21 mouse cellular contexts compared by ENCODE assay signal in the genomic region with DNA sequence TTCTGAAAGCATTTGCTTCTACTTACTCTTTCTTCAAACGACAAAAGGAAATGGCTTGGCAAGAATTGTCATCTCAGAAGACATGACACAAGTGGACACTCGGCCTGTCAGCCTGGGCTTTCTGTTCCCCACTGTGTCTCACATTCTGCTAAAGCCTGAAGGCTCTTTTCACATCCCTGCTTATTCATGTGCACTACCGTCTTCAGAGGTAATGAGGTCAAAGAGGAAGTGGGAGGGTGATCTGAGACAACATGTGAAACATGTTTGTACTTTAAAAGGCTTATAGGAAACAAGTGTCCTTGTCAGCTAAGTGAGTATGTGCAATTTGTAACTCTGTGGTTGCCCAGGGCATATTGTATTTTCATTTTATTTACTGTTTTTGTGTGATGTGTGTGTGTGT.
A peak's percentile ranks its signal among the peaks of the same experiment; 100 is the strongest.
DNase-seq lines count a peak whose midpoint lies in the region; ATAC-seq and TF ChIP-seq lines count a peak whose summit lies in the region.
"Had no signal": no experiment of that assay in that cellular context is flagged by ENCODE, and none has a peak within 500 bp of the region (broad histone marks: within the 10 kb centered on the region; RNA-seq: fewer than 3 reads in every experiment).

No protein-coding gene starts in this region.

- 0 out of 2 replicates have a peak, but pooled peaks cover 4% of the 10 kb centered on the region for H3K4me1 ChIP-seq in heart, embryonic 10.5 days
- peaks cover 5% of the 10 kb centered on the region for H3K4me1 ChIP-seq in cortical plate, adult 2 months (ENCODE audit: control insufficient read depth, insufficient read depth, low read length)
- H3K4me1 ChIP-seq: forebrain, embryonic 10.5 days had no signal

- no peaks in the 10 kb centered on the region for H3K27me3 ChIP-seq in heart, embryonic 10.5 days (ENCODE audit: insufficient read depth, poor library complexity, severe bottlenecking)
- H3K27me3 ChIP-seq: embryonic facial prominence, embryonic 15.5 days; heart, embryonic 12.5 days; hindbrain, embryonic 15.5 days had no signal

- peak; percentile 39 for DNase-seq in heart, embryonic 10.5 days (ENCODE audit: low spot score)
- DNase-seq in heart, adult 9 months (ENCODE audit: low spot score in 2 of 2) = no peak
- peak; percentile 63 for DNase-seq in retina, postnatal 1 day
- no peak for DNase-seq in retina, embryonic 14.5 days (ENCODE audit: low spot score)
- DNase-seq in adrenal gland, adult 2 months = no peak
- DNase-seq in adrenal gland, postnatal 14 days = no peak
- DNase-seq: adrenal gland, adult 8-10 months; cerebellum, adult 11 months; cerebellum, adult 9-11 months; cerebellum, postnatal 36 days; embryo, embryonic 11 days; gastrocnemius, postnatal 36 days; heart, adult 18-20 months had no signal

- no peak overlapping the region for H3K4me3 ChIP-seq in heart, embryonic 10.5 days
- H3K4me3 ChIP-seq in cortical plate, adult 2 months (ENCODE audit: insufficient read depth, low read length) = peak overlapping the region; percentile 13
- H3K4me3 ChIP-seq: embryonic facial prominence, embryonic 15.5 days; erythroblast, embryonic 14.5 days; forebrain, embryonic 10.5 days; heart, embryonic 12.5 days; hindbrain, embryonic 15.5 days had no signal

- peak; percentile 75 for ATAC-seq in megakaryocyte progenitor cell, adult 5-6 weeks (replicated peaks; ENCODE audit: poor library complexity)
- ATAC-seq: forebrain, embryonic 14.5 days had no signal

- no peak overlapping the region for H3K27ac ChIP-seq in heart, embryonic 10.5 days
- peak overlapping the region; percentile 42; the same call in 1 of the 2 replicates for H3K27ac ChIP-seq in cortical plate, adult 2 months (ENCODE audit: insufficient read depth, low read length)
- H3K27ac ChIP-seq: embryonic facial prominence, embryonic 15.5 days; forebrain, embryonic 10.5 days; hindbrain, embryonic 15.5 days had no signal

- H3K36me3 ChIP-seq in heart, embryonic 10.5 days = no peaks in the 10 kb centered on the region
- H3K36me3 ChIP-seq: embryonic facial prominence, embryonic 15.5 days; forebrain, embryonic 10.5 days; heart, embryonic 12.5 days; hindbrain, embryonic 15.5 days had no signal

- H3K9me3 ChIP-seq in heart, embryonic 10.5 days = no peaks in the 10 kb centered on the region
- H3K9me3 ChIP-seq: embryonic facial prominence, embryonic 15.5 days; forebrain, embryonic 10.5 days; heart, embryonic 12.5 days; hindbrain, embryonic 15.5 days had no signal

- no peak for TF ChIP-seq POLR2A in cortical plate, adult 2 months (IDR thresholded peaks at IDR 0.05; ENCODE audit: extremely low read depth, insufficient read depth, low read length)

- WGBS in heart, embryonic 10.5 days = 60% methylated on average over 3 of the region's 3 CpGs

- no peak for TF ChIP-seq CTCF in cortical plate, adult 2 months (IDR thresholded peaks at IDR 0.05; ENCODE audit: extremely low read depth, insufficient read depth, low read length)

Comparison
In these comparisons a context has a peak if more than half of its experiments do, and no peak if none do; other contexts are left out.
1. DNase-seq: peak in heart, embryonic 10.5 days (single experiment) and retina, postnatal 1 day (single experiment); none in heart, adult 9 months (0 of 2), retina, embryonic 14.5 days (single experiment), adrenal gland, adult 2 months (single experiment) and adrenal gland, postnatal 14 days (single experiment).